Mouse (Mus musculus): ENCODE measurements at regions not wholly inside any gene's neighbourhood (a gene's known extent, or its start where the extent isn't known, plus 50 kb on each side); places are given as distances from the start of the nearest gene placed in this dataset.

DNA sequence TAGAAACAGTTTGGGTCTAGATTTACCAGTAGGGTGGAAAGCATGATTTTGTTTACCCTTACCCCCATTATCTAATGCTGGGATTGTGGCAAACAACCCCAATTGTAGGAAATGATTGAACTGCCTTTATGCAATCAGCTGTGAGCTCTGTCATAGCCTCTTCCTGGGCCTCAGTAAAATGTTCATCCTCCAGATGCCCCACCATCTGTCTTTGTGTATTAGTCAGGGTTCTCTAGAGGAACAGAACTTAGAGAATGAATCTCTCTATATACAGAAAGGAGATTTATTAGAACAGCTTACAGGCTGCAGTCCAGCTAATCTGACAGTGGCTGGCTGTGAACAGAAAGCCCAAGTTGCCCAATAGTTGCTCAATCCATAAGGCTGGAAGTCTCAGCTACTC lies 2698.1 kb upstream of the 5930422O12Rik start:
- Histone ChIP-seq H3K9me3 (no peaks in the 10 kb centered on the region), H3K4me3 (no peak overlapping the region), H3K4me1 (no peaks in the 10 kb centered on the region), H3K27ac (replicated peaks) (no peak overlapping the region), H3K27me3 (replicated peaks; ENCODE audit: low read depth, poor library complexity, severe bottlenecking) (no peaks in the 10 kb centered on the region), H3K36me3 (replicated peaks) (no peaks in the 10 kb centered on the region)
- DNase-seq (ENCODE audit: low spot score), result no peak

DNA sequence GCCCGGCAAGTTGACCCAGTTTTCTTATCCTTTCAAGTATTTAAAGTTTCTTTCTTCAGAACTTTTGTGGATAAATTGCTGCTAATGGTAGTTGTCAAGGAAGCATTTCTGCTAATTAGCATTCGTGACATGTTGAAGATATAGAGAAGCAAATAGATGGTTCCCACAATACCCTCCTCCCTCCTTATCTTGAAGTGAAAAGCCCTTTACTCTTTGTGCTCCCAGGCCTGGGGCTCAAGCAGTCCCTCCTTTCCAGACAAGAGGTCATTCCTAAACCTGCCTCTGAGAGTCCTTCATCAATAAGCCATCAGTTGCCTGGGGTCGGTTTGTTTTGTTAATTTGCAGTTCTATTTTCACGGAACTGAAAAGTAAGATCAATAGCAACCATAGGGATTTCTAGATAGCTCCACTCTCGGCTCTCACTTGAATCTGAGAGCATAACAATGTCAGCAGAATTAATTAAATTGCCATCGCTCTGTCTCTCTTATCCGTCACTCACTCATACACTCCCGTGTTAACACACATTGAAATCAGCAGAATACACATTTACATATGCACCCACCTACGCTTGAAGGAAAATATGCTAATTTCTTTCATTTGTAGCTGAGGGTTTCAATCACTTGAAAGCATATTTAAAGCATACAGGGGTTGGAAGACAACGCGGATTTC lies 2695.8 kb upstream of the 5930422O12Rik start:
- H3K9me3 ChIP-seq, result no peaks in the 10 kb centered on the region
- H3K27ac ChIP-seq (replicated peaks), result no peak overlapping the region
- DNase-seq (ENCODE audit: low spot score), result no peak
- no peaks in the 10 kb centered on the region for H3K27me3 ChIP-seq (replicated peaks; ENCODE audit: low read depth, poor library complexity, severe bottlenecking)
- H3K36me3 ChIP-seq (replicated peaks), result no peaks in the 10 kb centered on the region
- 70% methylated on average over 11 of the region's 11 CpGs for WGBS
- no peaks in the 10 kb centered on the region for H3K4me1 ChIP-seq
- H3K4me3 ChIP-seq, result no peak overlapping the region

GRCm38 (mm10) chr8:30733385-30733784 lies 2695.1 kb upstream of the 5930422O12Rik start:
- no peak overlapping the region for H3K27ac ChIP-seq (replicated peaks)
- H3K9me3 ChIP-seq, result no peaks in the 10 kb centered on the region
- no peaks in the 10 kb centered on the region for H3K4me1 ChIP-seq
- H3K27me3 ChIP-seq (replicated peaks; ENCODE audit: low read depth, poor library complexity, severe bottlenecking), result no peaks in the 10 kb centered on the region
- H3K36me3 ChIP-seq (replicated peaks), result no peaks in the 10 kb centered on the region
- no peak for DNase-seq (ENCODE audit: low spot score)
- WGBS, result 88% methylated on average over 6 of the region's 6 CpGs
- no peak overlapping the region for H3K4me3 ChIP-seq

- no peak overlapping the region for H3K27ac ChIP-seq (replicated peaks)
- 75% methylated on average over 5 of the region's 5 CpGs for WGBS
- no peaks in the 10 kb centered on the region for H3K4me1 ChIP-seq
- no peak overlapping the region for H3K4me3 ChIP-seq
- DNase-seq (ENCODE audit: low spot score), result no peak
- H3K9me3 ChIP-seq, result no peaks in the 10 kb centered on the region
- no peaks in the 10 kb centered on the region for H3K27me3 ChIP-seq (replicated peaks; ENCODE audit: low read depth, poor library complexity, severe bottlenecking)
- no peaks in the 10 kb centered on the region for H3K36me3 ChIP-seq (replicated peaks)
Measured at GRCm38 (mm10) chr8:30735338-30735737, 2693.2 kb upstream of the 5930422O12Rik start.

GRCm38 (mm10) chr8:30735740-30736139 lies 2692.8 kb upstream of the 5930422O12Rik start:
- Histone ChIP-seq H3K36me3 (replicated peaks) (no peaks in the 10 kb centered on the region), H3K9me3 (no peaks in the 10 kb centered on the region), H3K27me3 (replicated peaks; ENCODE audit: low read depth, poor library complexity, severe bottlenecking) (no peaks in the 10 kb centered on the region), H3K27ac (replicated peaks) (no peak overlapping the region), H3K4me1 (no peaks in the 10 kb centered on the region), H3K4me3 (no peak overlapping the region)
- DNase-seq (ENCODE audit: low spot score), result no peak
- 80% methylated on average over 10 of the region's 10 CpGs for WGBS

DNA sequence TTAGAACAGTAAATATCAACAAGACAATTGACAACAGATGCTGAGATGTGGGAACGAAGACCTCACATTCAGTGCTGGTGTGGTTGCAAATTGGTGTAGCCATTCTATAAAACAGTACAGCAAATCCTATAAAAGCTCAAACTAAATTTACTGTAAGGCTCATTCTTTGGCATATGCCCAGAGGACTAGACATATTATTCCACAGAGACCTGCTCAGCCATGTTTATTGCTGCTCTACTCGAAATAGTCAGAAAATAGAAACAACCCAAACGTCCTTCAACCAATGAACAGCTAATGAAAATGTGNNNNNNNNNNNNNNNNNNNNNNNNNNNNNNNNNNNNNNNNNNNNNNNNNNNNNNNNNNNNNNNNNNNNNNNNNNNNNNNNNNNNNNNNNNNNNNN lies 2681.6 kb upstream of the 5930422O12Rik start:
- no peak for DNase-seq (ENCODE audit: low spot score)
- H3K27ac ChIP-seq (replicated peaks), result no peak overlapping the region
- 90% methylated on average over 3 of the region's 3 CpGs for WGBS
- no peaks in the 10 kb centered on the region for H3K27me3 ChIP-seq (replicated peaks; ENCODE audit: low read depth, poor library complexity, severe bottlenecking)
- H3K9me3 ChIP-seq, result no peaks in the 10 kb centered on the region
- no peak overlapping the region for H3K4me3 ChIP-seq
- no peaks in the 10 kb centered on the region for H3K36me3 ChIP-seq (replicated peaks)
- H3K4me1 ChIP-seq, result no peaks in the 10 kb centered on the region
